Mouse (Mus musculus) olfactory bulb, adult 2 months (tissue): ENCODE results near the gene Kcnn1. TPM values are rescaled to one million over a fixed set of nuclear protein-coding genes. Genes with fewer than 3 reads are reported as not detected.

ENCODE experiments used
- H3K27ac ChIP-seq: fragments of 200-500 bp; 2 replicates; pipeline ENCODE4 v1.5.1; 2012; ENCODE audit warnings: low read depth, low read length; ENCODE audit not compliant: insufficient read depth
- H3K4me1 ChIP-seq: fragments of 200-500 bp; 2 replicates; pipeline ENCODE4 v1.6.1; 2012; ENCODE audit warnings: low read length; ENCODE audit not compliant: control insufficient read depth, insufficient read depth
- H3K4me3 ChIP-seq: fragments of 200-500 bp; 2 replicates; pipeline ENCODE4 v1.5.1; 2012; ENCODE audit warnings: mild to moderate bottlenecking, low read depth, low read length, moderate library complexity; ENCODE audit not compliant: insufficient read depth
- CTCF ChIP-seq: fragments of 200-500 bp; IDR thresholded peaks from 2 replicates; pipeline ENCODE4 v1.5.1; 2012; ENCODE audit warnings: low read depth, mild to moderate bottlenecking, low read length, moderate library complexity; ENCODE audit not compliant: insufficient read depth
- POLR2A ChIP-seq: fragments of 200-500 bp; IDR thresholded peaks from 2 replicates; pipeline ENCODE4 v1.6.1; 2012; ENCODE audit warnings: mild to moderate bottlenecking, low read depth, low read length, moderate library complexity; ENCODE audit not compliant: insufficient read depth
- WGBS: fragments of 180-500 bp; shearing (Covaris S2); methylation state at CpG from one replicate; pipeline ENCODE4 v1.1.7; 2018; 5-methylcytosine and 5-hydroxymethylcytosine counted together
- polyA plus RNA-seq: library from polyadenylated mRNA; stranded (reverse); fragments of >200 nt; gene quantifications from 2 replicates; pipeline ENCODE4 v1.2.4, GENCODE M21; 2012; ENCODE audit warnings: low replicate concordance; ENCODE audit not compliant: missing spikeins, insufficient read depth, insufficient read length

Kcnn1 gene
- polyA plus RNA-seq, 1 experiment: not detected

- Histone ChIP-seq H3K4me3 (peak within 1 kb of the TSS; percentile 69), H3K4me1 (peaks cover 6% of the 10 kb centered on the region), H3K27ac (peak within 1 kb of the TSS; percentile 86)
- WGBS: 3% methylated on average over 55 of the region's 55 CpGs
- TF ChIP-seq CTCF: no peak
- peak; percentile 90 for TF ChIP-seq POLR2A
Observed at GRCm38 (mm10) chr8:70839408-70840351, 23.4 kb downstream of the Kcnn1 start, which contains the start of gene Arrdc2. Gene Arrdc2, minus strand, starts transcription at chr8:70839720.

DNA sequence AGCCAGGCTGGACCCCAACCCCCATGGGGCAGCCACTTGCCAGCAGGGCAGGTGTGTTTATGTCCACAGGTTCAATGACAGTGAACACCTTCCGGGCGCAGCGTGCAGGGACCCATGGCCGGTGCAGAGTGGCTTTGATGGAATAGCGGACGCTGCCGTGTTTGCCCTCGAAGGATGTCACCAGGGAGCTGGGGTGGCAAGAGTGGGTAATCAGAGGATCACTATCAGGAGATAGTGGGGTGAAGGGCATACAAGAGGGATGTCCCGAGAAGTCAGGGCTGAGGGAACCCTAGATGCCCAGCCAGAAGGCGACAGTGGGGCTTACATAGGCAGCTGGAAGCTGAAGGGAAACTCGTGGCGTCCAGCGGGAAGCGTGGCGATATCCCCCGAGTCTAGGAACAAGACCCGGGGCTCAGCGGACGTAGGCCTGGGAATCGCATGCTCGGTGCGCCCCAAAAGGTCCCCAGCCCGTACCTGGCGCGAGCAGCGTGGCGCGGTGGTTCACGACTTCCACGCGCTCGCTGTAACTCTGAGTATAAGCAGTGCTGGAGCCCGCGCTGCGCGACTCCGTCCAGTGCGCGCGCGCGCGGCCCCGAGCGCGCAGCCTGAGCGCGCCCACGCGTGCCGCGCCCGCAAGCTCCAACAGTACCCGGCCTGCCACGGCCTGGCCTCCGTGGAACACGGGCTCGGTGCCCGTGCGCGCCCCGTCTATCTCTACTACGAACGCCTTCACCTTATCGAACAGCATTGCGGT lies 24.2 kb downstream of the Kcnn1 start:
- 2% methylated on average over 66 of the region's 66 CpGs for WGBS
- TF ChIP-seq POLR2A (no peak), CTCF (no peak)

GRCm38 (mm10) chr8:70836666-70837065 lies 26.4 kb downstream of the Kcnn1 start:
- TF ChIP-seq CTCF (no peak), POLR2A (no peak)
- WGBS: 75% methylated on average over 12 of the region's 12 CpGs

More for the DNA sequence above, 24.2 kb downstream of the Kcnn1 start:
- Histone ChIP-seq H3K4me3 (peak overlapping the region; percentile 69), H3K4me1 (peaks cover 6% of the 10 kb centered on the region), H3K27ac (peak overlapping the region; percentile 86)

GRCm38 (mm10) chr8:70834071-70834470 lies 29.0 kb downstream of the Kcnn1 start:
- Histone ChIP-seq H3K4me3 (no peak overlapping the region), H3K27ac (no peak overlapping the region), H3K4me1 (peaks cover 8% of the 10 kb centered on the region)
- WGBS: 96% methylated on average over 3 of the region's 3 CpGs
- TF ChIP-seq POLR2A (no peak), CTCF (no peak)

More at GRCm38 (mm10) chr8:70836666-70837065, 26.4 kb downstream of the Kcnn1 start:
- no peak overlapping the region for H3K4me3 ChIP-seq
- peaks cover 9% of the 10 kb centered on the region for H3K4me1 ChIP-seq
- no peak overlapping the region for H3K27ac ChIP-seq

- 50% methylated on average over 15 of the region's 15 CpGs for WGBS
- Histone ChIP-seq H3K4me1 (peaks cover 4% of the 10 kb centered on the region), H3K27ac (no peak overlapping the region), H3K4me3 (no peak overlapping the region)
- TF ChIP-seq CTCF: no peak
- TF ChIP-seq POLR2A: no peak
Observed at GRCm38 (mm10) chr8:70833520-70833919, 29.5 kb downstream of the Kcnn1 start.

DNA sequence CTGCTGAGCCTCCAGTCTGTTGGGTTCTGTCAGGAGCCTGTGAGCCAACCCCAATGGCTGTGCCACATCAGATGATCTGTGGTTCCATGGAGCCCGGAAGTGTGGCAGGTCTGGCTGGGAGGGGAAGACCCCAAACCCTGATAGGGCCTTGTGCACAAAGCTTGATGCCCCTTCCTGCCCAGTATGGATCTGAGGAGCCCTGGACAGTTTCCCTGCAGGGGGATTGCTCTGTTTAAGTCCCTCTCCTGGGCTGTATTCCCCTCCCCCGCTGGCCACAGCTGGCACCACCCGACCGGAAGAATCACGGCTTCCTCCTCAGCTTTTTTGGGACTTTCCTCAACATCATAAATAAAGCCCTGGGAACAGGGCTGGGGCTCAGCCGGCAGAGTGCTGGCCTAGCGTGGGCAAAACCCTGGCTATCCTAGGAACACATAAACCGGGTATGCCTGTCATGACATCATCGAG lies 30.0 kb downstream of the Kcnn1 start:
- H3K4me3 ChIP-seq: no peak overlapping the region
- H3K27ac ChIP-seq: no peak overlapping the region
- no peak for TF ChIP-seq CTCF
- no peak for TF ChIP-seq POLR2A
- H3K4me1 ChIP-seq: 0 out of 2 replicates have a peak, but pooled peaks cover 3% of the 10 kb centered on the region
- WGBS: 49% methylated on average over 9 of the region's 9 CpGs

DNA sequence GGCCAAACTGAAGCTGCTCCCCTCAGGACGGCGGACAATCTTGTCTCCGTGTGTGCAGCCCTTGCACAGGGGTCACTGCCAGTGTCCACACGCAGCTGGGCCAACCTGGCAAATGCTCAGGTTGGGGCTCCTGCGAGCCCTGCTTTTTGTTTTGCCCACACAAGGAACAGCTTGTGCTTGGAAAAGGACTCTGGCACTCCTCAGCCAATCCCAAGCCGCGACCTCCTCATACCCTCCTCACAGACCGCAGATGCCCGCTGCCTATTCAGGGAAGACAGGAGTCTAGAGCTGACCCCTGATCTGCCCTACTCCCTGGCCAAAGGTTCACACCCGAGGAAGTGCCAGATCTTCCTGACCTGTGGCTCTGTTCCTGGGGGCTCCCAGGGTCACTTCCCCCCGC lies 30.7 kb downstream of the Kcnn1 start:
- Histone ChIP-seq H3K4me1 (0 out of 2 replicates have a peak, but pooled peaks cover 3% of the 10 kb centered on the region), H3K4me3 (no peak overlapping the region), H3K27ac (no peak overlapping the region)
- TF ChIP-seq CTCF (no peak), POLR2A (no peak)
- WGBS: 61% methylated on average over 11 of the region's 11 CpGs

- Histone ChIP-seq H3K4me3 (no peak overlapping the region), H3K4me1 (0 out of 2 replicates have a peak, but pooled peaks cover 3% of the 10 kb centered on the region), H3K27ac (no peak overlapping the region)
- WGBS: 90% methylated on average over 8 of the region's 8 CpGs
- no peak for TF ChIP-seq CTCF
- TF ChIP-seq POLR2A: no peak
Observed at GRCm38 (mm10) chr8:70831517-70831916, 31.5 kb downstream of the Kcnn1 start.

DNA sequence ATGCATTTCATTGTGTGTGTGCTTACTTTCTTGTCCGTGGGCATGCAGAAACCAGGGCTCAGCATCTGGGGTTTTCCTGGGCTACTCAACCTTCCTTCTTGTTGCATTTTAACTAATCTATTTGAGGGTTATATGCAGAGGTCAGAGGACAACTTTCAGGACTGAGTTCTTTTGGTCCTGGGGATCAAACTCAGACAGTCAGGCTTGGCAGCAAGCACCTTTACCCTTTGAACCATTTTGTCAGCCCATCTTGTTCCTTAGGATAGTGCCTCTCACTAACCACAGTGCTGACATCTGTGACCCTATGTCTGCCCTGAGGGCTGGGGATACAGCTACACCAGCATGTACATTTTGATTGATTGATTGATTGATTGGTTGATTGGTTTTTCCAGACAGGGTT lies 35.3 kb downstream of the Kcnn1 start:
- 86% methylated on average over 1 of the region's 1 CpGs for WGBS
- 0 out of 2 replicates have a peak, but pooled peaks cover 3% of the 10 kb centered on the region for H3K4me1 ChIP-seq

More for the DNA sequence above, 35.3 kb downstream of the Kcnn1 start:
- TF ChIP-seq CTCF (no peak), POLR2A (no peak)
- H3K4me3 ChIP-seq: no peak overlapping the region
- H3K27ac ChIP-seq: no peak overlapping the region
